Mouse (Mus musculus) heart, embryonic 11.5 days (tissue): ENCODE data around the gene Il4ra. TPM values are rescaled to one million over a fixed set of nuclear protein-coding genes. Genes with fewer than 3 reads are reported as not detected.

ENCODE experiments used
- ATAC-seq: fragments of 200-750 bp; cut with Nextera tagmentation; replicated peaks from 2 replicates; pipeline ENCODE4 v1.8.0; 2017; ENCODE audit warnings: moderate library complexity; ENCODE audit not compliant: insufficient number of reproducible peaks, low FRiP score, low TSS enrichment
- H3K27ac ChIP-seq: fragments of 300-500 bp; sonication (generic); 2 replicates; pipeline ENCODE4 v1.5.1; 2014; ENCODE audit warnings: mild to moderate bottlenecking, low read depth, low read length
- H3K27me3 ChIP-seq: fragments of 300-500 bp; sonication (generic); 2 replicates; pipeline ENCODE4 v1.6.1; 2014; ENCODE audit warnings: mild to moderate bottlenecking, low read length, mixed read lengths; ENCODE audit not compliant: control insufficient read depth, insufficient read depth
- H3K36me3 ChIP-seq: fragments of 300-500 bp; sonication (generic); 2 replicates; pipeline ENCODE4 v1.6.1; 2014; ENCODE audit warnings: mild to moderate bottlenecking, low read length, moderate library complexity, mixed read lengths; ENCODE audit not compliant: control insufficient read depth, insufficient read depth
- H3K4me1 ChIP-seq: fragments of 300-500 bp; sonication (generic); 2 replicates; pipeline ENCODE4 v1.6.1; 2014; ENCODE audit warnings: low read length; ENCODE audit not compliant: control insufficient read depth, insufficient read depth
- H3K4me2 ChIP-seq: fragments of 300-500 bp; sonication (generic); 2 replicates; pipeline ENCODE4 v1.6.1; 2014; ENCODE audit warnings: mild to moderate bottlenecking, moderate library complexity
- H3K4me3 ChIP-seq: fragments of 300-500 bp; sonication (generic); 2 replicates; pipeline ENCODE4 v1.5.1; 2014; ENCODE audit warnings: low read depth, low read length
- H3K9ac ChIP-seq: fragments of 300-500 bp; sonication (generic); 2 replicates; pipeline ENCODE4 v1.6.1; 2014; ENCODE audit warnings: mild to moderate bottlenecking, low read depth, low read length, moderate library complexity
- H3K9me3 ChIP-seq: fragments of 300-500 bp; sonication (generic); replicated peaks from 2 replicates; pipeline ENCODE4 v1.6.1; 2016; ENCODE audit warnings: low read length; ENCODE audit not compliant: control insufficient read depth
- WGBS: fragments of 180-500 bp; shearing (Covaris S2); extraction: QIAGEN DNeasy Blood & Tissue Kit; methylation state at CpG from one replicate; pipeline ENCODE4 v1.1.7; 2014; ENCODE audit not compliant: insufficient replicate concordance; 5-methylcytosine and 5-hydroxymethylcytosine counted together
- polyA plus RNA-seq: library from polyadenylated mRNA; unstranded; fragments of >200 nt; fragmentation: Nextera tagmentation; extraction: Ambion mirVana; gene quantifications from 2 replicates; pipeline ENCODE4 v1.2.1, GENCODE M21; 2014

Il4ra gene
- polyA plus RNA-seq, 1 experiment from 2014 or later, result 1.6 TPM

DNA sequence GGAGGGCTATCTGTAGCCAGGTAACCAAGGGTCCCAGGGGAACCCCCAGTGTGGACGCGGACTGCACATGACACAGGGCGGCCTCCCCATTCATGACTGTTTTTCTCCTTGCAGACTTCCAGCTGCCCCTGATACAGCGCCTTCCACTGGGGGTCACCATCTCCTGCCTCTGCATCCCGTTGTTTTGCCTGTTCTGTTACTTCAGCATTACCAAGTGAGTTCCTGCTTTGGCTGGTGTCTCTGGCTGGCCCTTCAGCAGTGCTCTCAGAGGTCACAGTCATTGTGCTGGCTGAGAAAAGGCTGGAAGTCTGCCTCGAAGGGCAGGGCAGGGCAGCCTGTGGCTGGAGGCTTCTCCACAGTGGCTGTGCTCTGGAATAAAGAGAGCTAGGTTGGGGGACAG is 20.8 kb downstream of the Il4ra start:
- H3K9ac ChIP-seq, result no peak overlapping the region
- peaks cover 7% of the 10 kb centered on the region for H3K4me1 ChIP-seq
- H3K4me2 ChIP-seq, result no peak overlapping the region
- H3K27ac ChIP-seq, result no peak overlapping the region
- no peaks in the 10 kb centered on the region for H3K9me3 ChIP-seq
- ATAC-seq, result no peak
- 73% methylated on average over 6 of the region's 6 CpGs for whole genome bisulfite sequencing
- no peaks in the 10 kb centered on the region for H3K36me3 ChIP-seq
- no peak overlapping the region for H3K4me3 ChIP-seq
- H3K27me3 ChIP-seq, result no peaks in the 10 kb centered on the region

GRCm38 (mm10) chr7:125573849-125574248 is 21.9 kb downstream of the Il4ra start:
- Histone ChIP-seq H3K9ac (no peak overlapping the region), H3K4me1 (peaks cover 7% of the 10 kb centered on the region), H3K9me3 (no peaks in the 10 kb centered on the region), H3K27me3 (no peaks in the 10 kb centered on the region), H3K36me3 (no peaks in the 10 kb centered on the region), H3K27ac (no peak overlapping the region), H3K4me3 (no peak overlapping the region), H3K4me2 (no peak overlapping the region)
- 86% methylated on average over 2 of the region's 2 CpGs for WGBS
- no peak for ATAC-seq

GRCm38 (mm10) chr7:125574832-125575231 is 22.9 kb downstream of the Il4ra start:
- Histone ChIP-seq H3K9ac (no peak overlapping the region), H3K27me3 (no peaks in the 10 kb centered on the region), H3K9me3 (no peaks in the 10 kb centered on the region), H3K4me1 (peaks cover 7% of the 10 kb centered on the region), H3K4me3 (no peak overlapping the region), H3K27ac (no peak overlapping the region), H3K36me3 (no peaks in the 10 kb centered on the region), H3K4me2 (no peak overlapping the region)
- ATAC-seq, result no peak
- 66% methylated on average over 3 of the region's 3 CpGs for WGBS

DNA sequence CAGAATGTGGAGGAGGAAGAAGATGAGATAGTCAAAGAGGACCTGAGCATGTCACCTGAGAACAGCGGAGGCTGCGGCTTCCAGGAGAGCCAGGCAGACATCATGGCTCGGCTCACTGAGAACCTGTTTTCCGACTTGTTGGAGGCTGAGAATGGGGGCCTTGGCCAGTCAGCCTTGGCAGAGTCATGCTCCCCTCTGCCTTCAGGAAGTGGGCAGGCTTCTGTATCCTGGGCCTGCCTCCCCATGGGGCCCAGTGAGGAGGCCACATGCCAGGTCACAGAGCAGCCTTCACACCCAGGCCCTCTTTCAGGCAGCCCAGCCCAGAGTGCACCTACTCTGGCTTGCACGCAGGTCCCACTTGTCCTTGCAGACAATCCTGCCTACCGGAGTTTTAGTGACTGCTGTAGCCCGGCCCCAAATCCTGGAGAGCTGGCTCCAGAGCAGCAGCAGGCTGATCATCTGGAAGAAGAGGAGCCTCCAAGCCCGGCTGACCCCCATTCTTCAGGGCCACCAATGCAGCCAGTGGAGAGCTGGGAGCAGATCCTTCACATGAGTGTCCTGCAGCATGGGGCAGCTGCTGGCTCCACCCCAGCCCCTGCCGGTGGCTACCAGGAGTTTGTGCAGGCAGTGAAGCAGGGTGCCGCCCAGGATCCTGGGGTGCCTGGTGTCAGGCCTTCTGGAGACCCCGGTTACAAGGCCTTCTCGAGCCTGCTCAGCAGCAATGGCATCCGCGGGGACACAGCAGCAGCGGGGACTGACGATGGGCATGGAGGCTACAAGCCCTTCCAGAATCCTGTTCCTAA is 24.0 kb downstream of the Il4ra start:
- Histone ChIP-seq H3K27ac (no peak overlapping the region), H3K27me3 (no peaks in the 10 kb centered on the region), H3K4me1 (peaks cover 7% of the 10 kb centered on the region), H3K4me3 (no peak overlapping the region), H3K9me3 (no peaks in the 10 kb centered on the region), H3K36me3 (no peaks in the 10 kb centered on the region), H3K4me2 (no peak overlapping the region), H3K9ac (no peak overlapping the region)
- ATAC-seq, result no peak
- WGBS, result 82% methylated on average over 16 of the region's 16 CpGs

DNA sequence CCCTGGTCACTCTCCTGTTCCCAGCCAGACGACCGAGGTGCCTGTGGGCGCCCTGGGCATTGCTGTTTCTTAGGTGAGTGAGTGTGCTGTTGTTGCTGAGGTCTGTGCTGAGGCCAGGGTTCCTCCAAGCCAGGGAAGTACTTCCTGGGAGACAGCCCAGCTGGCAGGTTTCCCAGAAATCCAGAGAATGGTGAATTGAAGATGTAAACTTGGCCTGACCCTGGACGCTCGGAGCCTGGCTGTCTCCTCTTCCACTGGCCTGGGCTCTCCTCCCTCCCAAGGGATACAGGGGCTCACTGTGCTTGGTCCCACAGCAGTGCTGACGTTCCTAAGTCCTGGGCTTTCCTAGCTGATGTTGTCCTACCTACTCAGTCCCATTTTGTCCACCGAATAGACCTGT is 25.1 kb downstream of the Il4ra start:
- Histone ChIP-seq H3K9ac (no peak overlapping the region), H3K27ac (no peak overlapping the region), H3K27me3 (no peaks in the 10 kb centered on the region), H3K9me3 (no peaks in the 10 kb centered on the region), H3K36me3 (no peaks in the 10 kb centered on the region), H3K4me3 (no peak overlapping the region), H3K4me2 (no peak overlapping the region), H3K4me1 (peaks cover 10% of the 10 kb centered on the region)
- ATAC-seq, result no peak
- 67% methylated on average over 7 of the region's 7 CpGs for WGBS

GRCm38 (mm10) chr7:125577486-125578088 is 25.7 kb downstream of the Il4ra start:
- ATAC-seq, result no peak
- H3K4me2 ChIP-seq, result no peak overlapping the region
- H3K4me3 ChIP-seq, result no peak overlapping the region
- H3K9me3 ChIP-seq, result no peaks in the 10 kb centered on the region
- peaks cover 10% of the 10 kb centered on the region for H3K4me1 ChIP-seq
- H3K27ac ChIP-seq, result no peak overlapping the region
- WGBS, result 72% methylated on average over 11 of the region's 11 CpGs
- no peaks in the 10 kb centered on the region for H3K27me3 ChIP-seq
- no peaks in the 10 kb centered on the region for H3K36me3 ChIP-seq
- no peak overlapping the region; the same call in 1 of the 2 replicates for H3K9ac ChIP-seq

DNA sequence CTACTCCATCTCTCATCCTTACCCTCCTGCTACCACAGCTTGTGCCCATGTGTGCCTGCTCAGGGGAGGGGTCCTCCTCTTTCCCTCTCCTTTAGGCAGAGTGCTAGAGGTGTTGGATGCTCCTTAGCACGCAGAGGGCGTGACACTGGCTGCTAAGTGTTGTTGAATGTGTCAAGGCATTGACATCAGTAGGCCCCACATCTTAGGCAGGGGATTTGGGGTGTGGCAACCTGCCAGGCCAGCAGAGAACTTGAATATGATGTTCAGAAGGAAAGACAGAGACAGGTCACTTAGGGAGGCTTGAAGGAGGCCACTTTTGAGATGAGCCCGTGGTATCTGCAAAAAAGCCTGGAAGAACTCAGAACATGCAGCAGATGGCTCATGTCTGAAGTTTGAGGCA is 26.2 kb downstream of the Il4ra start:
- Histone ChIP-seq H3K27me3 (no peaks in the 10 kb centered on the region), H3K9ac (no peak overlapping the region), H3K4me1 (peaks cover 10% of the 10 kb centered on the region), H3K36me3 (no peaks in the 10 kb centered on the region), H3K27ac (no peak overlapping the region), H3K4me3 (no peak overlapping the region), H3K9me3 (no peaks in the 10 kb centered on the region), H3K4me2 (no peak overlapping the region)
- ATAC-seq, result no peak
- WGBS, result 63% methylated on average over 3 of the region's 3 CpGs

GRCm38 (mm10) chr7:125579545-125580219 is 27.8 kb downstream of the Il4ra start:
- Histone ChIP-seq H3K4me3 (no peak overlapping the region), H3K36me3 (no peaks in the 10 kb centered on the region), H3K27me3 (no peaks in the 10 kb centered on the region), H3K9me3 (no peaks in the 10 kb centered on the region), H3K9ac (no peak overlapping the region), H3K4me1 (peaks cover 10% of the 10 kb centered on the region), H3K4me2 (no peak overlapping the region), H3K27ac (no peak overlapping the region)
- 76% methylated on average over 9 of the region's 9 CpGs for WGBS
- no peak for ATAC-seq
